Mouse (Mus musculus) G1E (cell line): ENCODE measurements around the gene Zc3h7b.

Experiments
- CTCF ChIP-seq: IDR thresholded peaks from 2 replicates; pipeline ENCODE4 v1.5.1; 2012; ENCODE audit warnings: low read depth, low read length, inconsistent platforms, mixed read lengths
- GATA1 ChIP-seq: IDR thresholded peaks from 2 replicates; pipeline ENCODE4 v1.6.1; 2012; ENCODE audit warnings: borderline replicate concordance, low read length, inconsistent platforms, mixed read lengths
- GATA2 ChIP-seq: IDR thresholded peaks from 2 replicates; pipeline ENCODE4 v1.6.1; 2012; ENCODE audit warnings: low read depth, low read length, inconsistent platforms, borderline replicate concordance
- POLR2AphosphoS5 ChIP-seq: IDR thresholded peaks from 2 replicates; pipeline ENCODE4 v1.6.1; 2012; ENCODE audit warnings: low read depth, low read length, inconsistent platforms; ENCODE audit not compliant: insufficient replicate concordance

GRCm38 (mm10) chr15:81803425-81803951 lies 58.6 kb downstream of the Zc3h7b start:
- TF ChIP-seq CTCF (no peak), GATA1 (no peak), POLR2AphosphoS5 (no peak), GATA2 (no peak)
